Mouse (Mus musculus) adrenal gland, adult 10 weeks (tissue): Measurements from ENCODE around the gene Klf15. TPM values are rescaled to one million over a fixed set of nuclear protein-coding genes. Genes with fewer than 3 reads are reported as not detected.

ENCODE experiments used
- polyA plus RNA-seq: library from polyadenylated mRNA; stranded (reverse); fragments of 350-450 nt; fragmentation: Illumina TruSeq; extraction: RNeasy Lipid Tissue Mini Kit (QIAGEN cat#74804); gene quantifications from one replicate; pipeline ENCODE4 v1.2.3, GENCODE M21; 2014; ENCODE audit warnings: low read depth, low replicate concordance

Klf15 gene
- 7.6 TPM for polyA plus RNA-seq

GRCm38 (mm10) chr6:90462181-90462706, at the start of gene Klf15:
TSS of gene Klf15 (plus strand) at chr6:90462576.

DNA sequence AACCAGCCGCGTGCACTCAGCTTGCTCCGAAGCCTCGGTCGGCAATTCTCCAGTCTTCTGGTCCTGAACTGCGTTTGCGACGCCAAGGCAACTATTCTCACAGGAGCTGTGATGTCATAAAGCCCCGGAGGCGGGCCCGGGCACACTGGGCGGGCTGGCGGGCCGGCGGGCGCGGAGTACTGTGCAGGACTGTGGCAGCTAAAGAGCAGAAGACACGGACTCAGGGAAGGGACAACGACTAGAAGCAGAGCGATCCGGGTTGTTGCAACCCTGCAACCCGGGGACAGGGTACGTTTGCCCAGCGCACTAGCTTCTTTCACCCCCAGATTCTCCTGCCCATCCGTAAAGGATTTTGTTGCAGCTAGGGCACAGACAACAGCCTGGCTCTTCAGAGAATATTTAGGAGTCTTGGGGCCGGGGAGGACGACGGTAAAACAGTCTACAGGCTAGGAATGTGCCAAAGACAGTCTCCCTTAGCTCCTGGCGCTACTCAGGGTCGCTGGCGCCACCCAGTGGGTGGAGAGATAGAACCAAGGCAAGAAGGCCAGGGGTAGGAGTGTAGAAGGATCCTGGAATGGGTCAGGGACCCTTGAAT, 33.9 kb upstream of the Klf15 start, which contains the start of gene Cfap100:
TSS of gene Cfap100 (minus strand) at position 418 of the 595 bp plus-strand sequence.

GRCm38 (mm10) chr6:90486176-90486921, 24.0 kb downstream of the Klf15 start, which contains the start of gene Aldh1l1:
TSS of gene Aldh1l1 (plus strand) at chr6:90486427.

Other genes with a start within 250 kb of the Klf15 start
- gene Vmn1r53, start 238.1 kb upstream of the Klf15 start, polyA plus RNA-seq = not detected
- gene Vmn1r54, start 216.3 kb upstream of the Klf15 start, polyA plus RNA-seq = not detected
- not detected for gene BC048671, start 161.4 kb upstream of the Klf15 start, polyA plus RNA-seq
- not detected for gene Chst13, start 137.4 kb upstream of the Klf15 start, polyA plus RNA-seq
- gene Uroc1, start 129.3 kb upstream of the Klf15 start, polyA plus RNA-seq = not detected
- 14.3 TPM for gene Zxdc, start 93.1 kb upstream of the Klf15 start, polyA plus RNA-seq
- not detected for gene Cfap100, start 33.8 kb upstream of the Klf15 start, polyA plus RNA-seq
- gene Aldh1l1, start 23.9 kb downstream of the Klf15 start, polyA plus RNA-seq = 23.0 TPM
- 2.2 TPM for gene Slc41a3, start 142.1 kb downstream of the Klf15 start, polyA plus RNA-seq